Mouse (Mus musculus) forebrain, embryonic 15.5 days (tissue): ENCODE results near the gene Slc17a7. TPM values are rescaled to one million over a fixed set of nuclear protein-coding genes. Genes with fewer than 3 reads are reported as not detected.
"Not testable (repeated sequence)": the region's sequence is repeated elsewhere in the genome, so short reads cannot be mapped to it uniquely, and the experiment has no call there.

Experiments used
- ATAC-seq: fragments of 200-750 bp; cut with Nextera tagmentation; replicated peaks from 2 replicates; pipeline ENCODE4 v1.8.0; 2017; ENCODE audit warnings: mild to moderate bottlenecking, moderate TSS enrichment, moderate library complexity
- H3K27ac ChIP-seq: fragments of 300-500 bp; sonication (generic); replicated peaks from 2 replicates; pipeline ENCODE4 v1.5.1; 2015; ENCODE audit warnings: mild to moderate bottlenecking, inconsistent platforms
- H3K27me3 ChIP-seq: fragments of 300-500 bp; sonication (generic); 2 replicates; pipeline ENCODE4 v1.6.1; 2015; ENCODE audit warnings: inconsistent platforms
- H3K36me3 ChIP-seq: fragments of 300-500 bp; sonication (generic); 2 replicates; pipeline ENCODE4 v1.6.1; 2015; ENCODE audit warnings: mild to moderate bottlenecking, inconsistent platforms
- H3K4me1 ChIP-seq: fragments of 300-500 bp; sonication (generic); 2 replicates; pipeline ENCODE4 v1.6.1; 2015; ENCODE audit warnings: inconsistent platforms
- H3K4me2 ChIP-seq: fragments of 300-500 bp; sonication (generic); replicated peaks from 2 replicates; pipeline ENCODE4 v1.6.1; 2015; ENCODE audit warnings: mild to moderate bottlenecking, inconsistent platforms
- H3K4me3 ChIP-seq: fragments of 300-500 bp; sonication (generic); 2 replicates; pipeline ENCODE4 v1.5.1; 2015; ENCODE audit warnings: mild to moderate bottlenecking, inconsistent platforms
- H3K9ac ChIP-seq: fragments of 300-500 bp; sonication (generic); replicated peaks from 2 replicates; pipeline ENCODE4 v1.6.1; 2015; ENCODE audit warnings: mild to moderate bottlenecking, inconsistent platforms
- H3K9me3 ChIP-seq: fragments of 300-500 bp; sonication (generic); 2 replicates; pipeline ENCODE4 v1.6.1; 2016; ENCODE audit warnings: inconsistent platforms
- WGBS: fragments of 180-500 bp; shearing (Covaris S2); methylation state at CpG from one replicate; pipeline ENCODE4 v1.1.7; 2015; ENCODE audit warnings: mixed read lengths; 5-methylcytosine and 5-hydroxymethylcytosine counted together
- polyA plus RNA-seq: library from polyadenylated mRNA; unstranded; fragments of >200 nt; fragmentation: Nextera tagmentation; extraction: Ambion mirVana; gene quantifications from 2 replicates; pipeline ENCODE4 v1.2.1, GENCODE M21; 2015

Slc17a7 gene
- 20.1 and 24.0 TPM in 2 replicates for polyA plus RNA-seq

DNA sequence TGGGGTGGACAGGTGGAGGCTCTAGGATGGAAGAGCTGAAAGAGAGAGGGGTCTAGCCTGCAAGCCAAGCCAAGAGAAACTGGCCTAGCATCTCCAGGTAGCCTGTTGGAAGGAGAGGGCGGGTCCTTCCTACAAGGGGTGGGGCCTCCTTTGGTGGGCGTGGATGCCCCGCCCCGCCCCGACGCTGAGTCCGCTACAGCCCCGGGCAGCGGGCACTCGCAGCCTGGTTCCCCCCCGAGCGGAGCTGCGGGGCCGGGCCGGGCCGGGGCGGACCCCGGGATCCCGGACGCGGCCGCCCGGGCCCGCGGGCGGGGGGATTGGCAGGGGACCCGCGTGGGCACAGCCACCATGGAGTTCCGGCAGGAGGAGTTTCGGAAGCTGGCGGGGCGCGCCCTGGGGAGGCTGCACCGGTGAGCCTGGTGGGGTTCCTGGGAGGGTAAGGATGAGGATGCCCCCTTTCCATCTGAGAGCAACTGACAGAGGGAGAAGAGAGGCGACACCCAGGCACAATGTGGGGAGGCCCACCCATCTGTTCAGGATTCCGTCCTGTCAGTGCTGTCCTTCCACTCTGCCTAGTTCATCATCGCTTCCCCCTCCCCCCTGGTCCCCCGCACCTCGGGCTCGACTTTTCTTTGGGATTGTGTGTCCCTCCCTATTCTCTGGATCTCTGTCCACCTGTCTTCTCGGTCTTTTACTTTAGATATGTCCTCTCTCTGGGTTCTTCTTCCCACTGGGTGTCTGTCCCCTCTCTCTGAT is at the start of gene Slc17a7:
Gene Slc17a7 (plus strand): TSS at position 215 of the 756 bp plus-strand sequence.
- H3K27ac ChIP-seq, result peak within 1 kb of the TSS; percentile 27; the same call in 1 of the 2 replicates
- no peaks in the 10 kb centered on the region for H3K9me3 ChIP-seq
- ATAC-seq, result no peak
- H3K4me1 ChIP-seq, result peaks cover 48% of the 10 kb centered on the region
- peaks cover 51% of the 10 kb centered on the region for H3K27me3 ChIP-seq
- 1% methylated on average over 40 of the region's 41 CpGs for WGBS
- H3K36me3 ChIP-seq, result no peaks in the 10 kb centered on the region
- peak within 1 kb of the TSS; percentile 49 for H3K4me3 ChIP-seq
- peak within 1 kb of the TSS; percentile 55 for H3K4me2 ChIP-seq
- H3K9ac ChIP-seq, result peak within 1 kb of the TSS; percentile 52

DNA sequence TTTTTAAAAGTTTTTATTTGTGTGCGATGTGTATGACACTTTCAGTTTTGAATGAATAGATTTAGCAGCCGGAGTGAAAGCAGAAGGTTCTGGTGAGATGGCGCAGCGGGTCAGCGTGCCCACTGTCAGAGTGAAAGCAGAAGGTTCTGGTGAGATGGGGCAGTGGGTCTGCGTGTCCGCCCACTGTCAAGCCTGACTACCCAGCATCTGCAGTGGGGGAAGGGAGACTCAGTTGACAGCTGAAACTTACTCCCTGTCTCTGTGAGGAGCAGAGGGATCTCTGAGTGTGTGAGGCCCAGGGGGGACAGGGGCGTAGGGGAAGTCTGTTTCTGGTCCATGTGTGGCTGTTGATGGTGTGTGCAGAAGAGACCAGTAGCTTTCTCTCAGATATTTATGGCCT is 46.2 kb upstream of the Slc17a7 start:
- no peak overlapping the region for H3K9ac ChIP-seq
- no peaks in the 10 kb centered on the region for H3K9me3 ChIP-seq
- no peaks in the 10 kb centered on the region for H3K27me3 ChIP-seq
- H3K4me1 ChIP-seq, result peaks cover 11% of the 10 kb centered on the region
- no peak overlapping the region for H3K4me3 ChIP-seq
- no peak overlapping the region for H3K4me2 ChIP-seq
- WGBS, result 88% methylated on average over 8 of the region's 8 CpGs
- no peak overlapping the region for H3K27ac ChIP-seq
- peaks cover 44% of the 10 kb centered on the region for H3K36me3 ChIP-seq
- ATAC-seq, result no peak

DNA sequence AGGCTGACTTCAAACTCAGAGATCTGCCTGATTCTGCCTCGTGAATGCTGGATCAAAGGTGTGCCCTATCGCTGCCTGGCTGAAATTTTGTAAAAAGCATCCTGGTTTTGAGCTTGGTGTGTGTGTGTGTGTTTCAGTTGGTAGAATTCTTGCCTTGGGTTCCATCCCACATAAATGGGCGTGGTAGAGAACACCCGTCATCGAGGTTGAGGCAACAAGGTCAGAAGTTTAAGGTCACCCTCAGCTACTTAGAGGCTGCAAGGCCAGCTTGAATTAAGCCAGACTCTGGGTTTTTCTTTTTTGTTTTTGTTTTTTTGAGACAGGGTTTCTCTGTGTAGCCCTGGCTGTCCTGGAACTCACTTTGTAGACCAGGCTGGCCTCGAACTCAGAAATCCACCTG is 45.4 kb upstream of the Slc17a7 start:
- no peaks in the 10 kb centered on the region for H3K27me3 ChIP-seq
- 96% methylated on average over 6 of the region's 6 CpGs for WGBS
- peaks cover 51% of the 10 kb centered on the region for H3K36me3 ChIP-seq
- ATAC-seq, result no peak
- H3K9ac ChIP-seq, result no peak overlapping the region
- no peak overlapping the region for H3K4me3 ChIP-seq
- H3K27ac ChIP-seq, result no peak overlapping the region
- H3K4me2 ChIP-seq, result no peak overlapping the region
- H3K9me3 ChIP-seq, result no peaks in the 10 kb centered on the region
- peaks cover 18% of the 10 kb centered on the region for H3K4me1 ChIP-seq

DNA sequence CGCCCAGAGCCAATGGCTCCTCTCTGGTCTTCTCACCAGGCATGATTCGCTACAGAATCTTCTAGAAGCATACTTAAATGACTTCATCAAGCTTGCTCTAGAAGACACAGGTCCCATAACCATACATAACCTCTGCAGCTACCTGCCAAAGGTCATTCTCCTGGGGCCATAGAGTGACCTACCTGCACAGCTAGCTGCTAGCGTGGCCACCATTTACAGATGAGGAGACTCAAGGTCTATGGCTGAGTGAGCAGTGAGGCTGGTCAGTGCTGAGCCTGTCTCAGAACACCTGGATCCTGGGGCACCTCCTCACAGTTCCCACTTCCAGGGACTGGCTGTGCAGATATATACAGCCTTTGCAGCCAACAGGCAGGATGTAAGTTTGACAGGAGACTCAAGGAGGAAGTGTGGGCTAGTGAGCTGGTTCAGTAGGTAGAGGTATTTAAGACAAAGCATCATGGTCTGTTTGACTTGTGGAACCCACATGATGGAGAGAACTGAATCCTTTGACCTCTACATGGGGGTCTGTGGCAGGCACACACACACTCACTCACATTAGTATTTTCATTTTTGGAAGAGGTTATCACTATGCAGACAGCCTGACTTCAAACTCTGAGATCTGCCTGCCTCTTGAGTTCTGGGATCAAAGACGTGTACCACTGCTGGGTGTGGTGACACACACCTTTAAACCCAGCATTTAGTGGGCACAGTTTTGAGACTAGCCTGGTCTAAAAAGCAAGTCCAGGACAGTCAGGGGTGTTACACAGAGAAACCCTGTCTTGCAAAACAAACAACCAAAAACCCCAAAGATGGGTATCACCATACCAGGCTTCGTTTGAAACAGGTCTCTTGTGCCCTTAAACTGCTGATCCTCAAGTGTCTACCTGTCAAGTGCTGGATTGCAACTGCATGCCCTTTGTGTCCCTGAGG is 43.7 kb upstream of the Slc17a7 start:
- Histone ChIP-seq H3K27ac (no peak overlapping the region), H3K4me2 (no peak overlapping the region), H3K9ac (peak overlapping the region; percentile 19; the same call in 1 of the 2 replicates), H3K27me3 (no peaks in the 10 kb centered on the region), H3K9me3 (no peaks in the 10 kb centered on the region), H3K36me3 (peaks cover 52% of the 10 kb centered on the region), H3K4me3 (no peak overlapping the region), H3K4me1 (peaks cover 27% of the 10 kb centered on the region)
- WGBS, result 82% methylated on average over 5 of the region's 5 CpGs
- no peak for ATAC-seq

DNA sequence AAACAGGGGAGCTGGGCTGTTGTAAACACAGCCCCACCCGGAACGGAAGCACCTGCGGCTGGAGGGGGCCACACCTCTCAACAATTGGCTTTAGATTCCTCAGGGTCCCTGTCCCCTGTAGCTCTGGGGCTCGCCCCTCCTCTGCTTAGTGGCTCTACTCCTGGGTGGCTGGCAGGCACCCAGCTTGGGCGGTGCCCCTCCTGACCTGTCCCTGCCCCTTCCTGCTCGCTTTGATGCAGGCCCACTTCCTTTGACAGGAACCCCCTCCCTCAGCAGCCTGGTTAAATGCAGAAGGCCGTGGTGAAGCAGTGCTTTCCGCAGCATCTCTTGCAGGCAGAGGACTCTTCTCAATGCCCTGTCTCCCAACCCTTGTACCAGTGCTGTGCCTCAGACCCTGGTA is 42.3 kb upstream of the Slc17a7 start:
- H3K9ac ChIP-seq, result no peak overlapping the region
- ATAC-seq, result no peak
- H3K36me3 ChIP-seq, result peaks cover 66% of the 10 kb centered on the region
- H3K4me1 ChIP-seq, result peaks cover 37% of the 10 kb centered on the region
- no peak overlapping the region for H3K4me3 ChIP-seq
- H3K27me3 ChIP-seq, result no peaks in the 10 kb centered on the region
- 66% methylated on average over 8 of the region's 8 CpGs for WGBS
- no peaks in the 10 kb centered on the region for H3K9me3 ChIP-seq
- H3K4me2 ChIP-seq, result no peak overlapping the region
- no peak overlapping the region for H3K27ac ChIP-seq

DNA sequence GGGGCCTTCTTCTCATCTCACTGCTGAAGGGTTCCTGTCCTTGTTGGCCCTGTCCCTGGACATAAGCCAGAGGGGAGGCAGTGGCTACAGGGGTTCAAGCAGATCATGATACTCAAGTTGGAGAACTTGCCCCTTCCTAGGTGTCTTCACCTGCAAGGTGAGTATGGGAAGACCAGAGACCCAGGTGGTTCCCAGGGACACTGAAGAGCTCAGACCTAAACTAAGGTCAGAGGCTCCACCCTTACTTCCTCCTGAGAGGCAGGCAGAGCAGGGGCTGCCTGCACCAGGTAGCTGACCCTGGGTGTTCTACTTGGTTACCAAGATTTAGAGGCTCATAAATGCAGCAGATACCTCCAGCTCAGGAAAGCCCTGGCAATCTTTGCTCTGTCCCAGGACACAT is 41.8 kb upstream of the Slc17a7 start:
- no peak for ATAC-seq
- Histone ChIP-seq H3K4me2 (no peak overlapping the region), H3K27me3 (no peaks in the 10 kb centered on the region), H3K27ac (no peak overlapping the region), H3K4me3 (no peak overlapping the region), H3K9me3 (no peaks in the 10 kb centered on the region), H3K9ac (no peak overlapping the region), H3K36me3 (peaks cover 71% of the 10 kb centered on the region), H3K4me1 (peaks cover 43% of the 10 kb centered on the region)

DNA sequence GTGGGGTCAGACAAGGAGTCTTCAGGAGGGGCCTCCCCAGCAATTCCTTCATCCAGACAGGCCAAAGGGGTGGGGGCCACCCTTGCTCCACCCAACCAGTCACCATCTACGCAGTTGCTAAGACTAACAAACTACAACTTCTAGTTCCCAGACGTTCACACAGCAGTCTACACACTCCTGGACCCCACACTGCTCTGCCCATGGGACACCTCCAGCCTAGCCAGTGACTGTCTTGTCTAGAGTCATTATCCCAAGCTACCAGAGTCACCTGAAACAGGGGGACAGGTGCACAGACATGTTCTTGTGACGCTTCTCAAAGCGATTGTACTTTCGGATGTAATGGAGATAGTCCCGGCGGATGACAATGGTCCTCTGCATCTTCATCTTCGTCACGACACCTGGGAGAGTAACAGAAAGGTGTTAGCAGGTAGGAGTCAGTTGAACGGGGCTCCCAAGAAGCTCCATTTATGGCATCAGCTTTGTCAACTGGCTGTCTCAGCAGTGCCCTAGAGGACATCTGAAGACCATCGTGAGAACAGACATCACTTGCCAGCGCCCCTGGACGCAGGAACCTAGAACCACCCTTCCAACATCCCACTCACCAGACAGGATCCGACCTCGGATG is 41.1 kb upstream of the Slc17a7 start:
- peaks cover 75% of the 10 kb centered on the region for H3K36me3 ChIP-seq
- ATAC-seq, result no peak
- H3K4me1 ChIP-seq, result peaks cover 50% of the 10 kb centered on the region
- H3K27me3 ChIP-seq, result no peaks in the 10 kb centered on the region
- WGBS, result 88% methylated on average over 15 of the region's 15 CpGs
- H3K4me3 ChIP-seq, result peak overlapping the region; percentile 74
- no peaks in the 10 kb centered on the region for H3K9me3 ChIP-seq
- H3K4me2 ChIP-seq, result peak overlapping the region; percentile 87
- H3K27ac ChIP-seq, result no peak overlapping the region
- peak overlapping the region; percentile 86 for H3K9ac ChIP-seq

DNA sequence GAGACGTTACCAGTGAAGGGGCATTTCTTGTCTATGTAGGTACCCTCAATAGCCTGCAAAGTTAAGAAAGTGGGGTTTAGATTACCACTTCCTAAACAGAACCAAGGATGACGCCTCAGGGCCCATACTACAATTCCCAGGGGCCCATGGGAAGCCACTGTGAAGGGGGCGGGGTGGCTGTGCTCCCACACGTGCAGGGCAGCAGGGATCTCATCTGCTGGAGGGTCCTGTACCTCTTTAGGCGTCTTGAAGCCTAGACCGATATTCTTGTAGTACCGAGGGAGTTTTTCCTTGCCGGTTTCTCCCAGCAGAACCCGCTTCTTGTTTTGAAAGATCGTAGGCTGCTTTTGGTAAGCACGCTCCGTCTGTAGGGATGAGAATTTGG is 40.6 kb upstream of the Slc17a7 start:
- Histone ChIP-seq H3K4me3 (peak overlapping the region; percentile 74), H3K9ac (peak overlapping the region; percentile 86), H3K27me3 (no peaks in the 10 kb centered on the region), H3K9me3 (no peaks in the 10 kb centered on the region), H3K4me1 (peaks cover 52% of the 10 kb centered on the region), H3K4me2 (peak overlapping the region; percentile 87), H3K36me3 (peaks cover 72% of the 10 kb centered on the region), H3K27ac (peak overlapping the region; percentile 87)
- 26% methylated on average over 12 of the region's 12 CpGs for WGBS
- no peak for ATAC-seq

DNA sequence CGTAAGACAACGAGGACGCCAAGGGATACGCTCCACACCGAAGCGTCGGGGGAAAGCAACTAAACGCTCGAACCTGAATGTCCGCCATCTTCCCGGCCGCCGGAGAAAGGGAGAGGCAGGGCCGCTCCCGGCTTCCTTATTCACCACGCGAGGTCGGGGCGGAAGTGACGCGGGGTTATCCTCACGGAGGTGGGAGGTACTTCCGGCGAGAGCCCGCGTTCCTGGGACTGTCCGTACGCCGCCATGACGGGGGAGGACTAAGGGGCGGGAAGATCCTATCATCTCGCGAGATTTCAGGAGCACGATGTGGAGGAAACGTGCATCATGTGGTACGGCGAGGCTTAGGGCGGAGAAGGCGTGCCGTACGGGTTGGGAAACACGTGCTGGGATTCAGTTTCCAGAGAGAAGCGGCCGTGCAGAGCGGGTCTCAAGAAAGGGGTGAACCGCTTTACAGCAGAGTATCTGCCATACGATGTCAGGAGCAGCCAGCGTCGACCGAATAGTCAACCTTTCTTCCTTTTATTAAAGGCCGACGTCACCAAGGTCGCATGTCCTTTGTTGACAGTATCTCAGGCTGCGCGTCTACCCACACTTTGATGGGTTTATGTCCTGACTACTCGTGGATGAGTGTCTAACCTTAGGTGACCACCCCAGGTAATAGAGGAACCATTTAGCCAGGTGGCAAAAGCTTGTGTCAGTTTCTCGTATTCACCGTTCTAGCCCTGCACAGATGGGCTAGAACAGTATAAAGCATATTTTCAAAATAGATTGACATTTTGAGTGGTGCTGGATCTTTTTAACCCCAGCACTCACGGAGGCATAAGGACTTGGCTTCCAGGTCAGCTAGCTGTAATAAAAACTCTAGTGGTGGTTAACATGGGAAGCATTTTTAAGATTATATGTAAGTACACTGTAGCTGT is 39.3 kb upstream of the Slc17a7 start, which contains the start of gene Rps11:
Gene Rps11 (minus strand): TSS at position 216 of the 920 bp plus-strand sequence.
- peak within 1 kb of the TSS; percentile 74 for H3K4me3 ChIP-seq
- peak within 1 kb of the TSS; percentile 87 for H3K27ac ChIP-seq
- peak; percentile 83 for ATAC-seq
- H3K4me1 ChIP-seq, result peaks cover 55% of the 10 kb centered on the region
- no peaks in the 10 kb centered on the region for H3K27me3 ChIP-seq
- under 1% methylated on average over 59 of the region's 59 CpGs for WGBS
- H3K9me3 ChIP-seq, result no peaks in the 10 kb centered on the region
- peak within 1 kb of the TSS; percentile 86 for H3K9ac ChIP-seq
- peak within 1 kb of the TSS; percentile 87 for H3K4me2 ChIP-seq
- peaks cover 62% of the 10 kb centered on the region for H3K36me3 ChIP-seq

DNA sequence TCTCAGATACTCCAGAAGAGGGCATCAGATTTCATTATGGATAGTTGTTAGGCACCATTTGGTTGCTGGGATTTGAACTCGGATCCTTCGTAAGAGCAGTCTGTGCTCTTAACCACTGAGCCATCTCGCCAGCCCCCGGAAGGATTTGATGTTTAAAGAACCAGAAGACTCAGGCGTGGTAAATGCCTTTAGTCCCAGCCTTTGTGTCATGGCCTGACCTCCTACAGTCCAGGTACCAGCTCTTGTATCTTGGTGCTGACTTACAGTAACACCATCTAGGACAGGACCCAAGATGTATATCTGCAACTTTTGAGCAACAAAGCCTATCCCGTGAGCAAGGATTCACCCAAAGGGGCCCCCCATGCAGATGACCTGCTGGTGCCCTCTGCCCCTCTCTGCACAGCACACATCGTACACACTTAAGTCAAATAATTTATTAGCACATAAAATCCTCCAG is 38.6 kb upstream of the Slc17a7 start:
- ATAC-seq, result no peak
- H3K4me1 ChIP-seq, result peaks cover 61% of the 10 kb centered on the region
- peak overlapping the region; percentile 43; the same call in 1 of the 2 replicates for H3K4me2 ChIP-seq

DNA sequence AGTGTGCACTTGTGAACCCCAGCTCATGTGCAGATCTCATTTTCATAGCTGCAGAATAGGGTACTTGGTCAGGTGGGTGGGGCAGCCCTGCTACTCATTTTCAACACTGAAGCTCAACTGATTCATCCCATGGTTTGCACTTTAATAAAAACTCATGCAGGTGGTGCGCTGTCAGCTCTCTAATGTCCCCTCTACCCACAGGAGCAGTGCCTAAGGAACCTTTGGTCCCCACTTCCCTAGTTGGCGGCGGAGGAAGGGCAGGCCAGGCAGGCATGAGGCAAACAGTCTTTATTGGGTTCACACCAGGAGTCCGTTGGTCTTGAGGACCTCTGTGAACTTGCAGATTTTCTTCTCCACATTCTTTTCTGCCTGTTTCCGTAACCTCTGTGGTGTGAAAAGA is 38.1 kb upstream of the Slc17a7 start:
- not testable (repeated sequence) for ATAC-seq, H3K27me3 ChIP-seq, H3K4me2 ChIP-seq, H3K9ac ChIP-seq, H3K9me3 ChIP-seq
- WGBS, result 59% methylated on average over 5 of the region's 5 CpGs
- H3K27ac ChIP-seq, result peak overlapping the region; percentile 85
- peaks cover 61% of the 10 kb centered on the region for H3K4me1 ChIP-seq
- peaks cover 51% of the 10 kb centered on the region for H3K36me3 ChIP-seq
- H3K4me3 ChIP-seq, result peak overlapping the region; percentile 4; the same call in 1 of the 2 replicates

More for the DNA sequence above, 38.6 kb upstream of the Slc17a7 start:
- Histone ChIP-seq H3K4me3 (peak overlapping the region; percentile 74; the same call in 1 of the 2 replicates), H3K36me3 (peaks cover 55% of the 10 kb centered on the region), H3K9ac (peak overlapping the region; percentile 17; the same call in 1 of the 2 replicates), H3K27ac (peak overlapping the region; percentile 85), H3K27me3 (no peaks in the 10 kb centered on the region), H3K9me3 (no peaks in the 10 kb centered on the region)
- 21% methylated on average over 7 of the region's 7 CpGs for WGBS
